Mouse (Mus musculus) embryonic facial prominence, embryonic 11.5 days (tissue): ENCODE data around the gene Ahcyl2. TPM values are rescaled to one million over a fixed set of nuclear protein-coding genes. Genes with fewer than 3 reads are reported as not detected.

ENCODE experiments used
- ATAC-seq: fragments of 200-750 bp; cut with Nextera tagmentation; replicated peaks from 2 replicates; pipeline ENCODE4 v1.8.0; 2017; ENCODE audit warnings: low read depth; ENCODE audit not compliant: insufficient number of reproducible peaks, low FRiP score, low TSS enrichment
- DNase-seq: peaks from one replicate; pipeline ENCODE4 v3.0.0-alpha.2; 2015; ENCODE audit warnings: low spot score
- H3K27ac ChIP-seq: fragments of 300-500 bp; sonication (generic); replicated peaks from 2 replicates; pipeline ENCODE4 v1.5.1; 2014; ENCODE audit warnings: mild to moderate bottlenecking, low read depth, low read length, control low read depth
- H3K27me3 ChIP-seq: fragments of 300-500 bp; sonication (generic); 2 replicates; pipeline ENCODE4 v1.6.1; 2014; ENCODE audit warnings: mild to moderate bottlenecking, low read length, moderate library complexity, mixed read lengths; ENCODE audit not compliant: control insufficient read depth, insufficient read depth
- H3K36me3 ChIP-seq: fragments of 300-500 bp; sonication (generic); replicated peaks from 2 replicates; pipeline ENCODE4 v1.6.1; 2014; ENCODE audit warnings: low read depth, mild to moderate bottlenecking, low read length, moderate library complexity, mixed read lengths; ENCODE audit not compliant: control insufficient read depth, insufficient read depth
- H3K4me1 ChIP-seq: fragments of 300-500 bp; sonication (generic); 2 replicates; pipeline ENCODE4 v1.6.1; 2014; ENCODE audit warnings: low read length, mixed read lengths; ENCODE audit not compliant: control insufficient read depth, insufficient read depth
- H3K4me2 ChIP-seq: fragments of 300-500 bp; sonication (generic); 2 replicates; pipeline ENCODE4 v1.6.1; 2014; ENCODE audit warnings: low read depth, mild to moderate bottlenecking, control low read depth, low read length, moderate library complexity
- H3K4me3 ChIP-seq: fragments of 300-500 bp; sonication (generic); 2 replicates; pipeline ENCODE4 v1.5.1; 2014; ENCODE audit warnings: low read depth, low read length, control low read depth
- H3K9ac ChIP-seq: fragments of 300-500 bp; sonication (generic); replicated peaks from 2 replicates; pipeline ENCODE4 v1.6.1; 2014; ENCODE audit warnings: mild to moderate bottlenecking, control low read depth, low read length
- H3K9me3 ChIP-seq: fragments of 300-500 bp; sonication (generic); replicated peaks from 2 replicates; pipeline ENCODE4 v1.6.1; 2016; ENCODE audit warnings: mild to moderate bottlenecking, low read length, inconsistent platforms, mixed read lengths; ENCODE audit not compliant: control insufficient read depth
- WGBS: fragments of 180-500 bp; shearing (Covaris S2); extraction: QIAGEN DNeasy Blood & Tissue Kit; methylation state at CpG from one replicate; pipeline ENCODE4 v1.1.7; 2014; 5-methylcytosine and 5-hydroxymethylcytosine counted together
- polyA plus RNA-seq: library from polyadenylated mRNA; unstranded; fragments of >200 nt; fragmentation: Nextera tagmentation; extraction: Ambion mirVana; gene quantifications from 2 replicates; pipeline ENCODE4 v1.2.1, GENCODE M21; 2014

Ahcyl2 gene
- polyA plus RNA-seq, 1 experiment from 2014 or later, result 12.2 TPM

GRCm38 (mm10) chr6:29910631-29911030, 142.8 kb downstream of the Ahcyl2 start:
- no peak overlapping the region for H3K4me2 ChIP-seq
- H3K4me1 ChIP-seq, result no peaks in the 10 kb centered on the region
- no peaks in the 10 kb centered on the region for H3K9me3 ChIP-seq
- H3K27ac ChIP-seq, result no peak overlapping the region
- H3K4me3 ChIP-seq, result no peak overlapping the region
- WGBS, result 96% methylated on average over 3 of the region's 3 CpGs
- no peaks in the 10 kb centered on the region for H3K36me3 ChIP-seq
- no peaks in the 10 kb centered on the region for H3K27me3 ChIP-seq
- ATAC-seq, result no peak
- no peak for DNase-seq
- H3K9ac ChIP-seq, result no peak overlapping the region

- no peak overlapping the region for H3K9ac ChIP-seq
Observed at GRCm38 (mm10) chr6:29913673-29914072, 145.9 kb downstream of the Ahcyl2 start.

GRCm38 (mm10) chr6:29914136-29914535, 146.3 kb downstream of the Ahcyl2 start:
- Histone ChIP-seq H3K9me3 (no peaks in the 10 kb centered on the region), H3K36me3 (no peaks in the 10 kb centered on the region), H3K27ac (no peak overlapping the region), H3K4me1 (no peaks in the 10 kb centered on the region), H3K4me3 (no peak overlapping the region), H3K4me2 (no peak overlapping the region), H3K9ac (no peak overlapping the region), H3K27me3 (no peaks in the 10 kb centered on the region; the same call in 1 of the 2 replicates)
- no peak for DNase-seq
- no peak for ATAC-seq

More at GRCm38 (mm10) chr6:29913673-29914072, 145.9 kb downstream of the Ahcyl2 start:
- Histone ChIP-seq H3K4me1 (no peaks in the 10 kb centered on the region), H3K36me3 (no peaks in the 10 kb centered on the region), H3K9me3 (no peaks in the 10 kb centered on the region), H3K27me3 (no peaks in the 10 kb centered on the region; the same call in 1 of the 2 replicates), H3K4me2 (no peak overlapping the region), H3K27ac (no peak overlapping the region), H3K4me3 (no peak overlapping the region)
- no peak for DNase-seq
- WGBS, result 21% methylated on average over 1 of the region's 1 CpGs
- ATAC-seq, result no peak

GRCm38 (mm10) chr6:29915836-29916235, 148.0 kb downstream of the Ahcyl2 start:
- Histone ChIP-seq H3K4me1 (no peaks in the 10 kb centered on the region), H3K36me3 (no peaks in the 10 kb centered on the region), H3K9me3 (no peaks in the 10 kb centered on the region), H3K4me3 (no peak overlapping the region), H3K27me3 (no peaks in the 10 kb centered on the region; the same call in 1 of the 2 replicates), H3K27ac (no peak overlapping the region), H3K9ac (no peak overlapping the region), H3K4me2 (no peak overlapping the region)
- ATAC-seq (no peak), DNase-seq (no peak)
- 33% methylated on average over 9 of the region's 9 CpGs for WGBS

DNA sequence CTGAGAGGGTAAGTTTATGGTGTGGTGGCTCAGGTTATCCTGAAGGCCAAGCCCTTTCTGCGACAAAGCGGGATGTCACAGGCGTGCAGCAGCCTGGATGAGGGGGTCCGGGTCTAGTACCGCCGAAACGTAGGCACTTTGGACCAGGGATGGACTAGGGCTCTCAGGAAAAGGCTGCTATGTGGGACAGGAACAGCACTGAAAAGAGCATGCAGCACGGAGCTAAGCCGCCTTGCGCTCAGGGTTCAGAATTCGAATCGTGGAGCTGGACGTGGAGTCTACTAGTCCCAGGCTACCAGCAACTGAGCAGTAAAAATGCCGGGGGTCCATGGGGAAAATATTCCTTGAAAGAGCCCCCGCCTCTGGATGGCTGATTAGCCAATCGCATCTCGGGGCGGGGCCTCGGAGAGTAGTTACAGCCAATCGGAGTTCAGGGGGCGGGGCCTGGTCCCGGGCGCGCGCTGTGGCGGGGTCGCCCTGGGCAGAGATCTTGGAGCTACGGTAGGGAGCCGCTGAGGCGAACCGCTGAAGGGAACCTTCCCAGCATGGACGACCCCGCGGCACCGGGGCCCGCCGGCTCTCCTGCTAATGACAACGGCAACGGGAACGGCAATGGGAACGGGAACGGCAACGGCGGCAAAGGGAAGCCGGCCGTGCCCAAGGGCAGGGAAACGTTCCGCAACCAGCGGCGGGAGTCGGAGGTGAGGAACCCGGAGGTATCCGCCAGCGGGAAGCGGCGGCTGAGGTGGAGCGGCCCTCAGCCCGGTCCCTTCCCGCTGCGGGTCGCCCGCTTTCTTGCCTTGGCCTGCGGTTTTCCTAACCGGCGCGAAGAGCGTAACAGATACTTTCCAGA, 148.9 kb downstream of the Ahcyl2 start, which contains the start of gene Strip2:
Strip2 (plus strand) TSS at position 483 of the 853 bp plus-strand sequence.
- WGBS, result under 1% methylated on average over 67 of the region's 67 CpGs
- H3K36me3 ChIP-seq, result no peaks in the 10 kb centered on the region
- H3K27me3 ChIP-seq, result no peaks in the 10 kb centered on the region; the same call in 1 of the 2 replicates
- peak within 1 kb of the TSS; percentile 65 for H3K4me3 ChIP-seq
- peak within 1 kb of the TSS; percentile 53 for H3K9ac ChIP-seq
- ATAC-seq (peak; percentile 96), DNase-seq (peak; percentile 97)
- no peaks in the 10 kb centered on the region for H3K4me1 ChIP-seq
- peak within 1 kb of the TSS; percentile 95 for H3K4me2 ChIP-seq
- no peak within 1 kb of the TSS for H3K27ac ChIP-seq
- H3K9me3 ChIP-seq, result no peaks in the 10 kb centered on the region

DNA sequence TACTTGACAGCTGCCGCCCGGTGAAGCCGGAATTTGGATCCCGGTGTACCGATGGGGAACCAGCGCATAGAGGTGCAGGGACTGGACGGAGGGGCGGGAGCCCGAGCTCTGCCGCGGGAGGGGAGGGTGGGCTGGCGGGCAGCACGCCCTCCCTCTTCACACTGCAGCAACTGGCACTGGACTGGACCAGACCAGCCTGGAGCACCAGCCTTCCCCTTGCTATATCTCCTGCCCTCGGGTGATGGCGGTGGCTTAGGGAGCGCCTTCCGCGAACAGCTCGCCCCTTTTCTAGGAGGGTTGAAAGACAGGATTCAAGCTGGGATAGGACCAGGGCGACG, 149.5 kb downstream of the Ahcyl2 start:
- no peaks in the 10 kb centered on the region for H3K36me3 ChIP-seq
- ATAC-seq, result peak; percentile 81
- under 1% methylated on average over 20 of the region's 21 CpGs for WGBS
- peak overlapping the region; percentile 95 for H3K4me2 ChIP-seq
- peak; percentile 39 for DNase-seq
- H3K9ac ChIP-seq, result peak overlapping the region; percentile 53
- peak overlapping the region; percentile 65 for H3K4me3 ChIP-seq
- H3K4me1 ChIP-seq, result no peaks in the 10 kb centered on the region
- no peaks in the 10 kb centered on the region; the same call in 1 of the 2 replicates for H3K27me3 ChIP-seq
- H3K9me3 ChIP-seq, result no peaks in the 10 kb centered on the region
- H3K27ac ChIP-seq, result no peak overlapping the region

DNA sequence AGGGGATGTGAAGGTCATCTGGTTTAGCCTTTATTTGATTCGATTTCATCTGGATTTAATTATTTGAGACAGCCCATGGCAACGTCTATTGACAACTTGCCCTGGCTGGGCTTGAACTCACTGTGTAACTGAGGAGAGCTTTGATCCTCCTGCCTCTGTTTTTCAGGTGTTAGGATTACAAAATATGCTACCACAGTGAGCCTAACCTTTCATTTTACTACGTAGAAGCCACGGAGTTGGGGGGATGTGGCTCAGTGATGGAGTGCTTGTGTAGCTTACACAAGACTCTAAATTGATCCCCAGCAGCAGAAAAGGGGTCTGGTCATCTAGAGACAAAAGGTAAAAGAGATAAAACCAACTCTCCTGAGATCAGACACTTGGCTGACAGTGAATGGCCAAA, 150.1 kb downstream of the Ahcyl2 start:
- Histone ChIP-seq H3K4me3 (no peak overlapping the region), H3K36me3 (no peaks in the 10 kb centered on the region), H3K9me3 (no peaks in the 10 kb centered on the region), H3K27ac (no peak overlapping the region), H3K4me1 (no peaks in the 10 kb centered on the region), H3K9ac (no peak overlapping the region), H3K27me3 (no peaks in the 10 kb centered on the region; the same call in 1 of the 2 replicates), H3K4me2 (no peak overlapping the region)
- ATAC-seq (no peak), DNase-seq (peak; percentile 19)
- 29% methylated on average over 4 of the region's 4 CpGs for WGBS

GRCm38 (mm10) chr6:29923501-29923900, 155.7 kb downstream of the Ahcyl2 start:
- Histone ChIP-seq H3K4me3 (no peak overlapping the region), H3K27ac (no peak overlapping the region), H3K4me1 (no peaks in the 10 kb centered on the region), H3K27me3 (no peaks in the 10 kb centered on the region), H3K4me2 (no peak overlapping the region), H3K36me3 (no peaks in the 10 kb centered on the region), H3K9me3 (no peaks in the 10 kb centered on the region), H3K9ac (no peak overlapping the region)
- 69% methylated on average over 4 of the region's 4 CpGs for whole genome bisulfite sequencing
- DNase-seq (no peak), ATAC-seq (no peak)
